Mouse (Mus musculus) hindbrain, postnatal 0 days (tissue): ENCODE measurements around the gene Ccdc148. TPM values are rescaled to one million over a fixed set of nuclear protein-coding genes. Genes with fewer than 3 reads are reported as not detected.

ENCODE experiments used
- ATAC-seq: fragments of 200-750 bp; cut with Nextera tagmentation; 2 replicates; pipeline ENCODE4 v1.8.0; 2017; ENCODE audit warnings: mild to moderate bottlenecking, moderate TSS enrichment, moderate library complexity
- DNase-seq: peaks from one replicate; pipeline ENCODE4 v3.0.0-alpha.2; 2015; ENCODE audit warnings: low spot score
- H3K27ac ChIP-seq: fragments of 300-500 bp; sonication (generic); 2 replicates; pipeline ENCODE4 v1.5.1; 2014; ENCODE audit warnings: mild to moderate bottlenecking
- H3K27me3 ChIP-seq: fragments of 300-500 bp; sonication (generic); 2 replicates; pipeline ENCODE4 v1.6.1; 2014; ENCODE audit warnings: low read length, mixed read lengths; ENCODE audit not compliant: insufficient read depth
- H3K36me3 ChIP-seq: fragments of 300-500 bp; sonication (generic); 2 replicates; pipeline ENCODE4 v1.6.1; 2014; ENCODE audit warnings: low read length, mixed read lengths; ENCODE audit not compliant: insufficient read depth
- H3K4me1 ChIP-seq: fragments of 300-500 bp; sonication (generic); 2 replicates; pipeline ENCODE4 v1.6.1; 2014; ENCODE audit warnings: antibody characterized with exemption, low read length, mixed read lengths; ENCODE audit not compliant: insufficient read depth
- H3K4me2 ChIP-seq: fragments of 300-500 bp; sonication (generic); 2 replicates; pipeline ENCODE4 v1.6.1; 2014; ENCODE audit warnings: low read depth, mild to moderate bottlenecking, low read length, moderate library complexity, mixed read lengths
- H3K4me3 ChIP-seq: fragments of 300-500 bp; sonication (generic); 2 replicates; pipeline ENCODE4 v1.5.1; 2014; ENCODE audit warnings: low read length
- H3K9ac ChIP-seq: fragments of 300-500 bp; sonication (generic); replicated peaks from 2 replicates; pipeline ENCODE4 v1.6.1; 2014; ENCODE audit warnings: mild to moderate bottlenecking, low read length, moderate library complexity, mixed read lengths
- H3K9me3 ChIP-seq: fragments of 300-500 bp; sonication (generic); 2 replicates; pipeline ENCODE4 v1.6.1; 2016; ENCODE audit warnings: low read length, mixed read lengths
- CTCF ChIP-seq: IDR thresholded peaks from 2 replicates; pipeline ENCODE4 v1.5.1; 2016; ENCODE audit warnings: antibody characterized with exemption, control low read depth, low read depth
- WGBS: fragments of 180-500 bp; shearing (Covaris S2); extraction: QIAGEN DNeasy Blood & Tissue Kit; methylation state at CpG from one replicate; pipeline ENCODE4 v1.1.7; 2014; 5-methylcytosine and 5-hydroxymethylcytosine counted together
- polyA plus RNA-seq: library from polyadenylated mRNA; unstranded; fragments of >200 nt; fragmentation: Nextera tagmentation; extraction: Ambion mirVana; gene quantifications from 2 replicates; pipeline ENCODE4 v1.2.1, GENCODE M21; 2015
- total RNA-seq: library from RNA; depleted of rRNA; stranded (reverse); fragments of >200 nt; gene quantifications from 2 replicates; pipeline ENCODE4 v1.2.3, GENCODE M21; 2014

Ccdc148 gene
- total and polyA plus RNA-seq, 2 experiments from 2014 or later, result 3.3 to 6.0 TPM

GRCm38 (mm10) chr2:59042616-59043015 lies 117.9 kb downstream of the Ccdc148 start:
- Histone ChIP-seq H3K27ac (no peak overlapping the region), H3K27me3 (no peaks in the 10 kb centered on the region), H3K4me2 (no peak overlapping the region), H3K9ac (no peak overlapping the region), H3K4me3 (no peak overlapping the region), H3K36me3 (no peaks in the 10 kb centered on the region), H3K9me3 (no peaks in the 10 kb centered on the region), H3K4me1 (no peaks in the 10 kb centered on the region)
- no peak for TF ChIP-seq CTCF
- DNase-seq (no peak), ATAC-seq (0 out of 2 replicates have a peak, but pooled peaks have one; percentile 27)
- 59% methylated on average over 13 of the region's 13 CpGs for WGBS

GRCm38 (mm10) chr2:59036433-59036832 lies 124.0 kb downstream of the Ccdc148 start:
- DNase-seq (peak; percentile 15), ATAC-seq (no peak)
- Histone ChIP-seq H3K4me2 (no peak overlapping the region), H3K9ac (no peak overlapping the region), H3K9me3 (no peaks in the 10 kb centered on the region), H3K27me3 (no peaks in the 10 kb centered on the region), H3K4me1 (0 out of 2 replicates have a peak, but pooled peaks cover 3% of the 10 kb centered on the region), H3K27ac (no peak overlapping the region), H3K36me3 (no peaks in the 10 kb centered on the region), H3K4me3 (no peak overlapping the region)
- WGBS, result 49% methylated on average over 6 of the region's 6 CpGs
- no peak for TF ChIP-seq CTCF

GRCm38 (mm10) chr2:59035206-59035605 lies 125.3 kb downstream of the Ccdc148 start:
- no peak overlapping the region for H3K4me3 ChIP-seq
- no peak for DNase-seq
- TF ChIP-seq CTCF, result no peak
- 78% methylated on average over 3 of the region's 3 CpGs for WGBS
- H3K4me1 ChIP-seq, result 0 out of 2 replicates have a peak, but pooled peaks cover 3% of the 10 kb centered on the region
- no peak for ATAC-seq
- H3K27me3 ChIP-seq, result no peaks in the 10 kb centered on the region
- no peaks in the 10 kb centered on the region for H3K9me3 ChIP-seq
- H3K4me2 ChIP-seq, result no peak overlapping the region
- H3K27ac ChIP-seq, result no peak overlapping the region
- H3K36me3 ChIP-seq, result no peaks in the 10 kb centered on the region
- H3K9ac ChIP-seq, result no peak overlapping the region

GRCm38 (mm10) chr2:59034281-59034680 lies 126.2 kb downstream of the Ccdc148 start:
- no peak for DNase-seq
- Histone ChIP-seq H3K4me3 (no peak overlapping the region), H3K36me3 (no peaks in the 10 kb centered on the region), H3K4me2 (no peak overlapping the region), H3K4me1 (0 out of 2 replicates have a peak, but pooled peaks cover 3% of the 10 kb centered on the region), H3K27me3 (no peaks in the 10 kb centered on the region), H3K9me3 (no peaks in the 10 kb centered on the region), H3K27ac (no peak overlapping the region), H3K9ac (no peak overlapping the region)
- 77% methylated on average over 6 of the region's 6 CpGs for WGBS
- no peak for ATAC-seq
- no peak for TF ChIP-seq CTCF

- Histone ChIP-seq H3K36me3 (no peaks in the 10 kb centered on the region), H3K4me2 (no peak overlapping the region), H3K4me1 (no peaks in the 10 kb centered on the region), H3K9me3 (no peaks in the 10 kb centered on the region), H3K9ac (no peak overlapping the region), H3K4me3 (no peak overlapping the region), H3K27me3 (no peaks in the 10 kb centered on the region), H3K27ac (no peak overlapping the region)
- no peak for ATAC-seq
- no peak for TF ChIP-seq CTCF
- WGBS, result 81% methylated on average over 3 of the region's 3 CpGs
- DNase-seq, result no peak
Observed at GRCm38 (mm10) chr2:59024558-59024957, 135.9 kb downstream of the Ccdc148 start.

- Histone ChIP-seq H3K9ac (no peak overlapping the region), H3K27me3 (no peaks in the 10 kb centered on the region), H3K4me3 (no peak overlapping the region), H3K9me3 (no peaks in the 10 kb centered on the region), H3K27ac (no peak overlapping the region), H3K4me2 (no peak overlapping the region), H3K36me3 (no peaks in the 10 kb centered on the region), H3K4me1 (no peaks in the 10 kb centered on the region)
- no peak for TF ChIP-seq CTCF
- DNase-seq (no peak), ATAC-seq (no peak)
- WGBS, result 92% methylated on average over 5 of the region's 5 CpGs
Observed at GRCm38 (mm10) chr2:59007356-59007755, 153.1 kb downstream of the Ccdc148 start.

- Histone ChIP-seq H3K36me3 (no peaks in the 10 kb centered on the region), H3K4me3 (no peak overlapping the region), H3K27ac (no peak overlapping the region), H3K9ac (no peak overlapping the region), H3K4me1 (no peaks in the 10 kb centered on the region), H3K4me2 (no peak overlapping the region), H3K27me3 (no peaks in the 10 kb centered on the region), H3K9me3 (no peaks in the 10 kb centered on the region)
- TF ChIP-seq CTCF, result no peak
- 91% methylated on average over 8 of the region's 8 CpGs for WGBS
- no peak for ATAC-seq
- DNase-seq, result no peak
Observed at GRCm38 (mm10) chr2:59006567-59007340, 153.7 kb downstream of the Ccdc148 start.
